Mouse (Mus musculus) layer of hippocampus, postnatal 36 days (tissue): ENCODE data around the gene Exd1. TPM values are rescaled to one million over a fixed set of nuclear protein-coding genes. Genes with fewer than 3 reads are reported as not detected.

Source experiments
- DNase-seq, 2 experiments: peaks; one replicate each; pipeline ENCODE4 v3.0.0; 2022
- total RNA-seq, 2 experiments: library from RNA; stranded (reverse); gene quantifications; 2 replicates each; pipeline ENCODE4 v1.2.3; 2021

Gene Exd1
- total RNA-seq: under 1 TPM; 0.46 to 0.47 TPM

DNA sequence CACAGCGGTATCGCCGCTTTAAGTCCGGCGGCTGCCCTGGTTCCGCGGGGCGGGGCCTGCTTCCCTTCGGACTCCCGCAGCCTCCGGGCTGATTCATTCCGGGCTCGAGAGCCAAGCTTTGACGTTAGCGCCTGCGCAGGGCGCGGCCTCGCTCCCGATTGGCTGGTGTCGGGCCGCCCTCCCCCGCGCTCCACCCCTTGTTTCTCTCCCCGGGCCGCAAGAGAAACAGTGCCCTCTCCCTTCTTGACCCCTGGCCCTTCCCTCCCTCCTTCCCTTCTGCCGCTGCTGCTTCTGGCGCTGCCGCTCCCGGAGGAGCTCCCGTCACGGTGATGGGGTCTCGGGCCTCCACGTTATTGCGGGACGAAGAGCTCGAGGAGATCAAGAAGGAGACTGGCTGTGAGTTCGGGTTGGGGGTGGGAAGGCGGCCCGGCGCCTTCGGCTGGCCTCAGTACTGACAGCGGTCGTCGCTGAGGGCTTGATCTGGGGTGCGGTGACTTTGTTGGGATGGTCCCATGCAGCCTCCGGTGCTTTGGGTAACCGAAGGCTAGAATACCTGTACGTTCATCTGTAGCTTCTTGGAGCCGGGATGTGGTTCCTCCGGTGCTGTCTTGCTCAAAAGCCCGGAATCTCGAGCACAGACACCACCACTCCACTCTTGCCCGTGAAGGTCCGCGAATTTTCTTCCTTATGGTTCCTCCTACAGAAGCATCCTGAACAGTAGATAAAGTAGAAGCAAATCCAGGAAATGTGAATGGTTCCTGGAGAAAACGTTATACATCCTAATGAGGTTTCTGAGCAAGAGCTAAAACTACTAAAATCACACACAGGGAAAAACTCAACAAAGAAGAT, at the start of gene Exd1, which contains the start of gene Chp1:
Exd1 (minus strand) TSS at position 106 of the 849 bp plus-strand sequence.
Chp1 (plus strand) TSS at position 176 of the 849 bp plus-strand sequence.
- DNase-seq: peak; percentile 98

- peak; percentile 40 to 50 for DNase-seq
Observed at GRCm38 (mm10) chr2:119596781-119597330, 49.4 kb upstream of the Exd1 start.

DNA sequence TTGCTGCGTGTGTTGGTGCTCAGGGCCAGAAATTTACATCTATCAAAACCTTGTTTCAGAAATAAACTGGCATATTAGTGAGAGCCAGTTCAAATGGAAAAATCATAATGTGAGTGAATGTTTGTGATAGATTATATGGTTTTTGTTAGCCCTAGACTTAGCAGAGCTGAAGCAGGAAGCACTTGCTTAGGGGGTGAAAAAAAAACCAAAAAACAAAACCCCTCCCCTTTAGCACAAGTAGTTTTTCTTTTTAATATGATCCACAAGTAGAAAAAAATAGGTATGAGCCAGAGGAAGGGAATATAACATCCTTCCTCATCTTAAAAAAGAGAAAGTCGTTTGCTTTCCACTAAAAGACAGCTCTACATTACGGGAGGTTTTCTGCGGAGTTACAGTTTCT, 47.9 kb upstream of the Exd1 start:
- DNase-seq: no peak

DNA sequence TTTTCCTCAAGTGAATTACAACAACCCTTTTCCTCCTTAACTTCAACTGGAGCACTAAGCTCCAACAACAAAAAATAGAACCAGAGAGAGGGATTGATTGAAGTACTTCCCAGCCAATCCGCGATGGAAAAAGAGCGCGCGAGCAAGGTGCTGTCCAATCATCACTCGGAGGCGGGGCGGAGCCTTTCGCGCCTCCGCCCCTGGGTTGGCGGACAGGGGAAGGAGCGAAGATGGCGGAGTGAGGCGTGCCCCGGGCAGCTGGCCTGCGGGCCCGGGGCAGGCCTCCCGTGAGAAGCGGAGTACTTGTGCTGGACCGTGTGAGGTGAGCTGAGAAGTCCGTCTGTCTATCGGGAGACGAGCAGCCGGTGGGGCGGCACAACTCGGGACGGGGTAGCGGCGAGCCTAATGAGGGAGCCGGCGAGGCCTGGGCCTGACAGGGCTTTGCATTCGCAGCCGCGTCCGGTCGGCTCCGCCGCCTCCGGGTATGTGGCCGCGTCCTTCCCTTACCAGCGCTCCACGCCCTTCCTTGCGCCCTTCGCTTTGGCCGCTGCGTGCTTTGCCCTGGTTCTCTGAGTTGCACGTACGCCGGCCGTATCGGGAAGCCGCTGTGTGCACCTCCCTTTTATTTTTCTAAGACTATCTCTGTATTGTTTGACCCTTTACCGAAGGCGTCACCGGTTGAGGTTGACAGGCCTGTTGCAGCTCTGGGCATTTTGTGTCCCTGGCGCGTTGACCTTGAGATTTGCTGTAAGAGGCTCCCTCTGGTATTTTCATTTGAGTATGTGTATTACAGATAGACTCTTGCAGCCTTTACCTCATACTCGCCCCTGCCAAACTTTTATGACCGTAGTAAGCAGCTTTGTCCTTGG, 46.9 kb upstream of the Exd1 start:
- DNase-seq: peak; percentile 93 to 96

- no peak for DNase-seq
Observed at GRCm38 (mm10) chr2:119593765-119594112, 46.3 kb upstream of the Exd1 start.

- no peak for DNase-seq
Observed at GRCm38 (mm10) chr2:119591247-119591646, 43.8 kb upstream of the Exd1 start.

GRCm38 (mm10) chr2:119587383-119587782, 40.0 kb upstream of the Exd1 start:
- no peak for DNase-seq

DNA sequence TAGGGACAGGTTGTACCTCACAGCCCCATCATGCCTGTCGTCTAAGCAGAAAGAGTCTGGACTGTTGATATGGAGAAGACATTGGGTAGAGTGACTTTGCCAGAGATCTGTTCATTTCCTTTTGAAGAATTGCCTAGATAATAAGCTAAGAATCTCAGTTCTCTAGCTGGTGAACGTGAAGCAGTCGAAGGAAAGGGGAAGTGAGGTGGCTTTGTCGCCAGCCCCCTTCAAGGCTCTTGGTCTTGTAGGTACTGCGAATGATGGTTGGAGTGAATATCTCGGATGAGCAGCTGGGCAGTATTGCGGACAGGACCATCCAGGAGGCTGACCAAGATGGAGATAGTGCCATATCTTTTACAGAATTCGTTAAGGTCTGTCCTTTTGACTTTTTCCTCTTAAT, 36.9 kb upstream of the Exd1 start:
- no peak for DNase-seq

- no peak for DNase-seq
Observed at GRCm38 (mm10) chr2:119583439-119583838, 36.0 kb upstream of the Exd1 start.

GRCm38 (mm10) chr2:119581571-119581970, 34.1 kb upstream of the Exd1 start:
- DNase-seq: no peak

DNA sequence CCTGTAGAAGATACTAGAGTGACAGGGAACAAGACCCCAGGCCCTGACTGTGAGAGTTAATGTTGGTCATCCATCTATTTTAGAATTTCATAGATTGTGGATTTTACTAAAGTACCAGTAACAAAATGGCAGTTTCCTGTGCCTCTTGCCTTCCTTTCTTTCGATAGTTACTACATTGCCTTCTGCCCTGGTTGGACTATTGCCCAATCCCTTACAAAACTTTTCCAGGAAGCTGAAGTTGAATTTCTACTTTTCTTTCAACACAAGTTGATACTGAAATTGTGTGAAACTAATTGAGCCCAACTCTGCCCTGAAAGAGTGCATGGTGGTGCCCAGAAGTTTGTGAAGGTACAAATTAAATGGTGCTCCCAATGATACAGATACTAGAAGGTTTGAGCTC, 25.0 kb upstream of the Exd1 start:
- no peak for DNase-seq

- no peak for DNase-seq
Observed at GRCm38 (mm10) chr2:119566182-119566855, 18.9 kb upstream of the Exd1 start.

DNA sequence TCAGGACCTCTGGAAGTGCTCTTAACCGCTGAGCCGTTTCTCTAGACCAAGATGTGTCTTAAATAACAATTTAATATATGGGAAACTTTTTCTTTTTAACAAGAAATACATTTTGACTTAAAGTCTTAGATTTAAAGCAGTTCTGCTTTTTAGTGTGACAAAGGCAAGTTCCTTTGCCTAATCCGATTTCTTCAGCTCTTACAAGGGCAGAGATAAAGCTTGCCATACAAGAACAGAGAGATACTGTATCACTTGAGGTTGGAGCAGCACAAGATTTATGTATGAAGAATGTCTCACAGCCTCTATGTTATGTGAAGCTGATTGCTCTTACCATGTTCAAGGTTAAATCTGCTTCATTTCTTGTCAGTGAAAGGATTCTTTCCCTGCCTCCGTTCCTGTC, 17.9 kb upstream of the Exd1 start:
- no peak for DNase-seq

DNA sequence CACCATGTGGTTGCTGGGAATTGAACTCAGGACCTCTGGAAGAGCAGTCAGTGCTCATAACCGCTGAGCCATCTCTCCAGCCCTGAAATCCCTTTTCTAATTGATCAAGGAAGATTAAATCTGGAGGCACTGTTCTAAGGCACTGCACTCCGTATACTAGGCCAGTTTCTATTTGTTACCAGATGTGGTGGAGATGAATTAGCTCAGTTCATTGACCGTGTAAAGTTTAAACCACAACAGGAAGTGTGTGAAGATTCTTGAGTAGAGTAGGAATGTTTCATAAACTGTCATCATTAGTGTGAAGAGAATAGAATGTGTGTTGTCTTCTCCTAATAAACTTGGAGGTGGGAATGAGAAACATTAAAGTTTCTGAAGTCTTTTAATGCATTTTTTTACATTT, 14.4 kb upstream of the Exd1 start:
- no peak for DNase-seq

- DNase-seq: no peak
Observed at GRCm38 (mm10) chr2:119558737-119559340, 11.4 kb upstream of the Exd1 start.

GRCm38 (mm10) chr2:119558039-119558438, 10.6 kb upstream of the Exd1 start:
- no peak for DNase-seq

GRCm38 (mm10) chr2:119549678-119550077, 2.3 kb upstream of the Exd1 start:
- no peak for DNase-seq

- DNase-seq: no peak
Observed at GRCm38 (mm10) chr2:119548691-119549090, 1.3 kb upstream of the Exd1 start.

GRCm38 (mm10) chr2:119548371-119548660, 889 bp upstream of the Exd1 start:
- DNase-seq: no peak

- DNase-seq: peak; percentile 75 to 78
Observed at GRCm38 (mm10) chr2:119546848-119547521, 442 bp downstream of the Exd1 start.

- DNase-seq: no peak
Observed at GRCm38 (mm10) chr2:119543656-119544055, 3.8 kb downstream of the Exd1 start.

- DNase-seq: peak; percentile 12 to 41
Observed at GRCm38 (mm10) chr2:119542106-119542505, 5.3 kb downstream of the Exd1 start.
